Mouse (Mus musculus) heart, adult 9 months (tissue): ENCODE measurements around the gene Psmd12.

Experiments used
- DNase-seq, 2 experiments: peaks; one replicate each; pipeline ENCODE4 v3.0.0; 2022; ENCODE audit warnings: low spot score in 2 of 2

Psmd12 gene

GRCm38 (mm10) chr11:107479053-107479861 lies at the start of gene Psmd12:
Gene Psmd12 (plus strand): TSS chr11:107479484.
- DNase-seq: peak; percentile 93 to 94

DNA sequence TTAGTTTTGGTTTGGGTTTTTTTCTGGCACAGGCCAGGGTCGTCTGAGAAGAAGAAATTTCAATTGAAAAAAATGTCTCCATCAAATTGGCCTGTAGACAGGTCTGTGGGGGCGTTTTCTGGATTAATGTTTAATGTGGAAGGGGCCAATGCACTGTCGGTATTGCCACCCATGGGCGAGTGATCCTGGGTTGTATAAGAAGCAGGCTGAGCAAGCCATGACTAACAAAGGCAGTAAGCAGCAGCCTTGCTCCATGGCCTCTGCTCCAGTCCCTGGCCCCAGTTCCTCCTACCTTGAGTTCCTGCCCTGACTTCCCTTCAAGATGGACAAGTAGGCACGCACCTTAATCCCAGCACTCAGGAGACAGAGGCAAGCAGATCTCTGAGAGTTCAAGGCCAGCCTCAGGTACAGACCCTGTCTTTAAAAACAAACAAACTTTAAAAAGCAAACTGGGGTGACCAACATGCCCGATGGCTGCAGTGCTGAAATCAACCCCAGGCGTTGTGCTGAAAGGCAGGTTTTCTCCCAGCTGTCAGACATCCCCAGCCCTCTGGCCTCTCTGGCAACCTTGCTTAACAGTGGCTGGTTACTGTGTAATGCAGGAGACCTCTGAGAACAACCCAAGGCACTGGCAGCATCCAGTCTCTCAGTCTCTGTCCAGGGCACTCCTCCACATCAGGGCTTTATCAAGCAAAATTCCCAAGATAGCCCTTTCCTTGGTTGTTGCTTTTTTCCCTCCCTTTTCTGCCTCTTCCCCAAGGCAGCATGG lies 47.9 kb upstream of the Psmd12 start:
- DNase-seq: no peak

DNA sequence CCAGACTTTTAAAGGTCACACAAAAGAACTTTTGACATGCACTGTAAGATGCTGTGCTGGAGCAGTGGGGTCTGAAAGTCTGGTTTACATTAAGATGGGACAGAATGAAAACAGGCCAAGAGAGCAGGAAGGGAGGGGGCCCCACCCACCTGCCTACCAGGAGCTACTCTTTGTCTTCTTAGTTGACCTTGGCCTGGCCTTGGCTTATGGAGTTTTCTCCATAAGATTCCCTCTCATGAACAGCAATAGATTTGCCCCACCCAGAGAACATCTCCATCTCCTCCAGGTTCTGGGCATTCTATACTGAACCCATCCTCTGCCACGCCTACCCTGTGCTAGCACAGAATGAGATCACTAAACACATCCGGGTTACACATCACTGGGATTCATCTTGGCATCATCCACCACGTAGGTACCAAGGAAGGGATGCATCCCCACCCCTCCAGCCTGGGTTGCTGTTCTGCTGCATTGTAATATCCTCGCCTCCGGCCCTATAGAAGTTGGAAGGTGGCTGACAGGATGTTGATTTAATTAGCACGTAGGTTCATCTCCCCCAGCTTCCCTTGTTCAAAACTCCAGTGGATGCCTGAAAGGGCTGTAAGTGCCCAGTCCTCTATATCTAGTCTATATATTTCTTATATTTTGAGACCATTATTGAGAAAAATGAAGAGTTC lies 43.4 kb upstream of the Psmd12 start:
- no peak for DNase-seq

DNA sequence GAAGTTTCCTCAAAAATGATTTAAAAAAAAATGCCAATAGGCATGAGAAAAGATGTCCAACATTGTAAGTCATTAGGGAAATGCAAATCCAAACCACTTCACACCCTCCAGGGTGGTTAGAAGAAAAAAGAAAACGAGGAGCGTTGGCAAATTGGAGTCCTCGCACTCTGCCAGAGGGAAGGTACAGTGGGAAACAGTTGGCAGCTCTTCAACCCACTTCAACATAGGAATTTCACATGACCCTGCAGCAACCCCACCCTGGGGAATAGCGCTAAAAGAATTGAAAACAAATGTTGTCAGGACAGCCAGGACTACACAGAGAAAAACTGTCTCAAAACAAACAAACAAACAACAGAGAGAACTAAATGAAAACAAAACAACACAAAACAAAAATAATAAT lies 41.6 kb upstream of the Psmd12 start:
- DNase-seq: no peak

GRCm38 (mm10) chr11:107438140-107438539 lies 41.1 kb upstream of the Psmd12 start:
- no peak for DNase-seq

DNA sequence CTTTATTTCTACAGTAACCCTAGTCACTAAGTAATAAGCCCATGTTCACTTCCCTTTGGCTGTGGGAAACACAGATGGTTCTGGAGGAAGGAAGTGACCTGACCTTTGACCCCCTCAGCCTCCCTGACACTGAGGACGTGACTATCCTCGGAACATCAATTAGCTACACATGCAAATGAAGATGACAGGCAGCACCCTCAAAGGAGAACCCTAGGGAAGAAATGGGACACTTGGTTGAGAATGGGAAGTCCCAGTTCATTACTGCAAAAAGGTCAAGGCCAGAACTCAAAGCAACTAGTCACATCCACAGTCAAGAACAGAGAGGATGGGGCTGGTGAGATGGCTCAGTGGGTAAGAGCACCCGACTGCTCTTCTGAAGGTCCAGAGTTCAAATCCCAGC lies 38.2 kb upstream of the Psmd12 start:
- no peak for DNase-seq

GRCm38 (mm10) chr11:107443121-107444095 lies 35.9 kb upstream of the Psmd12 start:
- no peak for DNase-seq

DNA sequence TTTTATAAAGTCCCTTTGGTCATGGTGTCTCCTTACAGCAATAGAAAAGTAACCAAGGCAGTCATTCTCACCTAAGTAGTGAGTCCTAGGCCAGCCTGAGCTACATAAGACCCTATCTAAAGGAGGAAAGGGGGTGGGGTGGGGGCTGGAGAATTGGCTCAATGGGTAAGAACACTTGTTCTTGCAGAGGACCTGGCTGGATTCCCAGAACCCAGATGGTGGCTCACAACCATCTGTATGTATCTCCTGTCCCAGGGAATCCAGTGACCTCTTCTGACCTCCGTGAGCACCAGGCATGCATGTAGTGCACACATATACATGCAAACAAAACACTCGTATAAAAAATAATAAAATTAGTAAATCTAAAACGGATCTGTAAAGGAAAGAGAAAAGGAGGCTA lies 33.6 kb upstream of the Psmd12 start:
- DNase-seq: no peak

DNA sequence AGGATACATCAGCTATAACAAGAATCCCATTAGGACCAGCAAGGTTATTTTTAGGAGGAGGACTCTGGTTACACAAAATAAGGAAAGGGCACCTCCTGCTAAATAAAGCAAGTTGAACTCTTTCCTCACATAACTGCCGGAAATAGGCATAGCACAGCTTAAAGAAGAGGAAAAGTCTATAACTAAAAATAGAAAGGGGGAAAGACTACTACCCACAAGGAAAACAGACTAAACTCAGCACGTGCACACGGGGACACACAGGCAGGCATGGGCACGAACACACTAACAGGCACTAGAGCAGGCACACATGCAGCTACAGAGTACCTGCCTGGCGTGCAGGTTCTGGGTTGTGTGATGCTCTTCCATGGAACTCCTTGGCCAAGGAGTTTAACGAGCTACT lies 32.6 kb upstream of the Psmd12 start:
- DNase-seq: no peak

DNA sequence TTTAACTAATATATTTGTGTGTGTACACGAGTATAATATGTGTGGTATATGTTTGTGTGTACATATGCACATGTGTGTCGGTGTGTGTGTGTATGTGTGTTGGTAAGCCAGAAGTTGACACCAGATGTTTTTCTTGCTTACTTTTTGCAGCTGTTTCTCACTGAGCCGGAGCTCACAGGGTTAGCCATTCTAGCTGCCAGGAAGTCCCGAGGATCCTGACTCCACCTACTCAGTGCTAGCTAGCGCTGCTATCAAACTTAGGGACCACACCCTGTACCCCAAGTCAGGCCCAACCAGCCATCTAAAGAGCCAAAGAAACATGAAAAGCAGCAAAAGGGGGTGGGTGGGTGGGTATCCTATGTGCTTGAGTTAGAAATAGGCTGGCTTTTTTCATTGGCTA lies 31.9 kb upstream of the Psmd12 start:
- DNase-seq: peak in 1 of 2 experiments; percentile 60

DNA sequence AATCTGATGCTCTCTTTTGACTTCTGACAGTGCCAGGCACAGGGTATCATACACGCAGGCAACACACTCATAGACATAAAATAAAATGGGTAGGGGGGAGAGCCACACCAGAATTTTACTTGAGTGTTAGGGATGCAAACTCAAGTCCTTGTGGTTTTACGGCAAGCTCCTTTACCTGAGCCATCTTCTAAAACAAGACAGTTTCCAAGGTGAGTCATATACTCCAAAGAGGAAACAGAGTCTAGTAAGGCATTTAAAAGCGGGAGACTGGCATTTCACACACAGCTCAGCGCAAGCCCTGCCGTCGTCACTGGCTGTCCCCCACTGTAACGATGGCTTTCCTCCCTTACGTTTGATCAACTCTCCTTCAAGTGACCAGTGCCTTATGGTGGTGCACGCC lies 31.4 kb upstream of the Psmd12 start:
- DNase-seq: no peak

DNA sequence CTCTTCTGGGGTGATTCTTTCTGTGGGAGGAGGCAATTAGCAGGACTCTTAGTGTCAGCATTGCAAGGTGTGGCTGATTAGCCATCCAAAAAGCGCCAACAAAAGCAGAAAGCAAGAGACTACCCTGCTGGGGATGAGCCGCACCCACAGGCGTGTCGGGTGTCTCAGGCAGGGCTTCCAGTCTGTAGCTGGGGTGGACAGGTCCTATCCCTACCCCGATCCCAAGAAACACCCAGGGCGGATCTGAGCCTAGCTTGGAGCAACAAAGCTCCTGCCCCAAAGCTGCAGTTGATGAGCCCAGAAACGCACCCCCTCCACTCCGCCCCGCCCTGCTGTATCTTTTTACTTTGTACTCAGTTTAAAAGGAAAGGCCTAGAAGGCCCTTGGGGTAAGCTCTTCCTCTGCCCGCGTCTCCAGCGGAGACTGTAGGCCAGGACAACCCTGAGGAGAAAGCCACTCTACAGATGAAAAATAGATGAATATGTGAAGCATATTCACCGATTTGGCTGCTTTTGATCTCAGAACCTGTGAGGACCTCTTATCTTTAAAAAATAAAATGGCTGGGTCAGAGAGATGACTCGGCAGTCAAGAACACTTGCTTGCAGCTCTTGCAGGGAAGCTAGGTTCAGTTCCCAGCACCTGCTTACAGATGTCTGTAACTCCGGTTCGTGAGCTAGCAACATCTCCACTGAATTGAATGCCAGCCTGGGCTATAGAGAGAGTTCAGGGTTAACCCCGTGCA lies 29.9 kb upstream of the Psmd12 start:
- DNase-seq: peak in 1 of 2 experiments; percentile 45

GRCm38 (mm10) chr11:107450097-107450496 lies 29.2 kb upstream of the Psmd12 start:
- peak; percentile 52 to 59 for DNase-seq

- DNase-seq: peak; percentile 38 to 58
Measured at GRCm38 (mm10) chr11:107451106-107451505, 28.2 kb upstream of the Psmd12 start.

- no peak for DNase-seq
Measured at GRCm38 (mm10) chr11:107452053-107452452, 27.2 kb upstream of the Psmd12 start.

DNA sequence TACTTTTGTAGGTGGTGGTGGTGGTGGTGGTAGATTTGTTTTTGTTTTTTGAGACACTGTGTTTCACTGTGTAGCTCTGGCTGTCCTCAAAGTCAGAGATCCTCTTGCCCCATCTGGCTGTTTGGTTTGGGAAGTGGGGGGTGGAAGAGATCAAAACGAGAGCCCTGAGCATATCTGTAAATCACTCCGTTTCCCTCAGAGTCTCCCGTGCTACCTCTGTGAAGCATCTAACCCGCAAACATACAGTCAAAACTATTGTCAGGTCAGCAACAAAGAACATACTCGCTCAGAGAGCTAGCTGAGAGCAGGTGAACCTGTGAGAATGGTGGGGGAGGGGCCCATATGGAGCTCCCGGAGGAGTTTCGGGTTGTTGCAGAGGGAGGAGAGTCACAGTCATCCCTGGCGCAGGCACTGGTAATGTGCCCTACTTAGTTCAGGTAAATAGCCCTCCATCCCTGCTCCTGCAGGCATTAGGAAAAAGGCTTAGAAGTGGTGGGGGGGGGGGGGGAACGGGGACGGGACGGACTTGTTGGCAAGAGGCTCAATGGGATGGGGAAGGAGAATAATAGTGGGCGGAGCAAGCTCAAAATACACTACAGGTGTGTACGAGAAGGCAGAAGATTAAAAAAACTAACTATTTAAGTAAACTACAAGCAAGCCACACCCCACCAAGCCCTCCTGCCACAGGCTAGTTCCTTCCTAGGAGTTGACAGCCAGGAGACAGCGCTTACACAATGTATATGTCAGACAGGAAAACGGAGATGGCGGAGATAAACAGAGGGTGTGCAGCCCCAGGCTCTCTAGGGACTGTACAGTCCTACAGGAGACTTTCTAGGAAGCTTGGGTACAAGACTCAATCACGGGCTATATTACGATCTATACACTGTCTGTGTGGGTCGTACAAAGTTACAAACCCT lies 24.5 kb upstream of the Psmd12 start:
- no peak for DNase-seq

- DNase-seq: no peak
Measured at GRCm38 (mm10) chr11:107457282-107457681, 22.0 kb upstream of the Psmd12 start.

DNA sequence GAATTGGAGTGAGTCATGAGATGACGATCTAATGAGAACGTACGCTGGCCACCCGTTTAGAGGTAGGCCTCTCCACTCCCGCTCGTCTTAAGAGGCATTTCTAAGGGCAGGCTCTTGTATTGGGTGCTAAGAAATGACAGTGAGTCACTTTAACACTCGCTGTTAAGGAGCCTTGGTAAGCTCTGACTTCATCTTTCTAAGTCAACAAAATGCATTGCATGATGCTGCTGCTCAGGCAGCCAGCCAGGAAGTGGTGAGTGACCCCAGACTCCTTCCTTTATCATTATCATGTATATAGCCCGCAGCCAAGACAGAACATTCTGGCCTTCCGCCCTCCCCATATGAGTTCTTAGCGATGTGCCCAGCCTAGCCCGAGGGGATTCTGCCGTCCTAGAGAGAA lies 21.0 kb upstream of the Psmd12 start:
- no peak for DNase-seq

DNA sequence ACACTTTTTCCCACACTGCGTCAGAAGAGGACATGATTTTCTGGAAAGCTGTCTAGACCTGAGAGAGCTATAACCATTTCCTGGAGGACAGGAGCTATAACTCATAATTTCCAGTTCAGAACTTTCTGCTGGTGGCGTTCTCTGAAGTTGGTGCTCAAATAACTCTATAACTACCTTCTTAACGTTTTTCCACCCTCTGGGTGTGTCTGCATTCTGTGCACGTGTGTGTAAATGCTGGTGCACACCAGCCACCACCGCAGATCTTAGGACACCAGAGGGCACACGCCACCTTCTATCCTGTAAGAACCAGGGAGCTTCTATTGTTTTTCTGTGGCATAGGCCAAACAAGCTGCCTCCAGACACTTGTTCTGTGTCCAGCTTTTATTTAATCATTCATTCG lies 20.3 kb upstream of the Psmd12 start:
- DNase-seq: no peak

- no peak for DNase-seq
Measured at GRCm38 (mm10) chr11:107459828-107460227, 19.5 kb upstream of the Psmd12 start.
